Mouse (Mus musculus): ENCODE data around the gene Rcvrn. TPM values are rescaled to one million over a fixed set of nuclear protein-coding genes. Genes with fewer than 3 reads are reported as not detected.

Rcvrn gene
- polyA plus RNA-seq, 1 experiment from 2014 or later = not detected

DNA sequence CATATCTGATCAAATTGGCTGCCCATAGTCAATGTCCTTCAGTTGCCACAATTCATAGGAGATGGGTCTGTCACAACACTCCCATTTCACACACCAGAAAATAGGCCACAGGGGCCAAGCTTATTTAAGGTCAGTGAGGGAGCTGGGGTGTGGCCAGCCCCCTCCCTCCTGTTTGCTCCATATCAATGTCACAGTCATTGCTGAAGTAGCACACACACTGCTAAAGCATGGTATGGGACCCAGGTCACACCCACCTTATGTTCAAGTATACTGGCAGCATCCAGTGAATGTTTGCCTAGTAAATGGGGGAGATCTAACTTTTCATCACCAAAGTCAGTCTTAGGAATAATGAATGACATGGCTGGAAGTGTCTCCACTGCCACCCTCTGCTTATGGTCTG is 33.6 kb downstream of the Rcvrn start:
- no peak overlapping the region for H3K4me3 ChIP-seq
- H3K27ac ChIP-seq = no peak overlapping the region
- no peaks in the 10 kb centered on the region for H3K27me3 ChIP-seq
- H3K36me3 ChIP-seq = no peaks in the 10 kb centered on the region
- no peaks in the 10 kb centered on the region for H3K9me3 ChIP-seq
- no peak overlapping the region for H3K4me2 ChIP-seq (replicated peaks)
- no peak for ATAC-seq (ENCODE audit: insufficient number of reproducible peaks, insufficient read depth, low FRiP score, low TSS enrichment)
- H3K4me1 ChIP-seq = no peaks in the 10 kb centered on the region
- no peak overlapping the region for H3K9ac ChIP-seq

DNA sequence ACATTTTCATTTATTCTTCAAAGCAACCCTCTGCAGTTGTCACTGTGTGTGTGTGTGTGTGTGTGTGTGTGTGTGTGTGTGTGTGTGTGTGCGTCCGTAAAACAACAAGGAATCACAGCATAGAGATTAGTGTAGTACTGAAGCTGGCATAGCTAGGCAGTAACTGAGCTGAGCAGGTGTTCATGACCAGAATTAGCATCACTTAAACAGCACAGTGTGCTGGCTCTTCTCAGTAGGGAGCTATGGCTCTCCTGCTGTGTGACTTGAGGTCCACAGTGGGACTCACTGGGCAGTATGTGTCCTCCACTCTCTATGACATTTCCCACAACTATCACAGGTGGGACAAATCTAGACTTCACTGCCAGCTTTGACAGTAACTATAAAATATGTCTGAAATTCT is 35.9 kb downstream of the Rcvrn start:
- no peak overlapping the region for H3K27ac ChIP-seq
- H3K27me3 ChIP-seq = no peaks in the 10 kb centered on the region
- H3K4me2 ChIP-seq (replicated peaks) = no peak overlapping the region
- ATAC-seq (ENCODE audit: insufficient number of reproducible peaks, insufficient read depth, low FRiP score, low TSS enrichment) = no peak
- H3K4me3 ChIP-seq = no peak overlapping the region
- no peak overlapping the region for H3K9ac ChIP-seq
- no peaks in the 10 kb centered on the region for H3K36me3 ChIP-seq
- H3K9me3 ChIP-seq = no peaks in the 10 kb centered on the region
- 88% methylated on average over 2 of the region's 2 CpGs for WGBS
- no peaks in the 10 kb centered on the region for H3K4me1 ChIP-seq

- ATAC-seq (ENCODE audit: insufficient number of reproducible peaks, insufficient read depth, low FRiP score, low TSS enrichment) = no peak
- Histone ChIP-seq H3K9me3 (no peaks in the 10 kb centered on the region), H3K4me2 (replicated peaks) (no peak overlapping the region), H3K4me3 (no peak overlapping the region), H3K27me3 (no peaks in the 10 kb centered on the region), H3K36me3 (no peaks in the 10 kb centered on the region), H3K9ac (no peak overlapping the region), H3K27ac (no peak overlapping the region), H3K4me1 (no peaks in the 10 kb centered on the region)
- WGBS = 86% methylated on average over 1 of the region's 1 CpGs
Observed at GRCm38 (mm10) chr11:67733726-67734125, 38.6 kb downstream of the Rcvrn start.

DNA sequence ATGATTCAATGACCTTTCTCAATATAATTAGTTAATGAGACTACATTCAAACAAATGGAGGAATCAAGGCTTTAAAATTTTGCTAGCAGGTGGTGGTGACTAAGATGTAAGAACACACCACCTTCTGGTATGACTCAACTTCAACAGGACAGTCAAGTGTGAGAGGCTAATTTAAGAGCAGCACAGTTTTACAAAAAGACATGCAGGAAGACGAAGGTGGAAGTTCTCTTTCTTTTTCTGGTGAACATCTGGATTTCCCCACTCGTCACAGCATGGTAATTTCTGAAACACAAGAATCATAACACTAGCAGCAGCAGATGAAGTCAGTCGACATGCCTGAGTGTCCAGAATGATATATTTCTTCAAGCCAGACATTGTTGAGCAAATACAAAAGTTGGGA is 39.5 kb downstream of the Rcvrn start:
- no peak for ATAC-seq (ENCODE audit: insufficient number of reproducible peaks, insufficient read depth, low FRiP score, low TSS enrichment)
- Histone ChIP-seq H3K36me3 (no peaks in the 10 kb centered on the region), H3K4me1 (no peaks in the 10 kb centered on the region), H3K27me3 (no peaks in the 10 kb centered on the region), H3K4me2 (replicated peaks) (no peak overlapping the region), H3K9me3 (no peaks in the 10 kb centered on the region), H3K4me3 (no peak overlapping the region), H3K9ac (no peak overlapping the region), H3K27ac (no peak overlapping the region)
- 72% methylated on average over 3 of the region's 3 CpGs for WGBS

GRCm38 (mm10) chr11:67738345-67738744 is 43.2 kb downstream of the Rcvrn start:
- Histone ChIP-seq H3K4me2 (replicated peaks) (no peak overlapping the region), H3K36me3 (no peaks in the 10 kb centered on the region), H3K9ac (no peak overlapping the region), H3K4me3 (no peak overlapping the region), H3K27me3 (no peaks in the 10 kb centered on the region), H3K4me1 (no peaks in the 10 kb centered on the region), H3K27ac (no peak overlapping the region), H3K9me3 (no peaks in the 10 kb centered on the region)
- WGBS = 78% methylated on average over 6 of the region's 6 CpGs
- ATAC-seq (ENCODE audit: insufficient number of reproducible peaks, insufficient read depth, low FRiP score, low TSS enrichment) = no peak

GRCm38 (mm10) chr11:67738846-67739490 is 43.8 kb downstream of the Rcvrn start:
- ATAC-seq (ENCODE audit: insufficient number of reproducible peaks, insufficient read depth, low FRiP score, low TSS enrichment) = no peak

GRCm38 (mm10) chr11:67741569-67741968 is 46.4 kb downstream of the Rcvrn start:
- H3K36me3 ChIP-seq = no peaks in the 10 kb centered on the region
- H3K4me1 ChIP-seq = no peaks in the 10 kb centered on the region
- H3K27ac ChIP-seq = no peak overlapping the region
- H3K4me2 ChIP-seq (replicated peaks) = no peak overlapping the region
- no peaks in the 10 kb centered on the region for H3K9me3 ChIP-seq
- no peak overlapping the region for H3K9ac ChIP-seq
- ATAC-seq (ENCODE audit: insufficient number of reproducible peaks, insufficient read depth, low FRiP score, low TSS enrichment) = no peak
- H3K4me3 ChIP-seq = no peak overlapping the region
- H3K27me3 ChIP-seq = no peaks in the 10 kb centered on the region

More at GRCm38 (mm10) chr11:67738846-67739490, 43.8 kb downstream of the Rcvrn start:
- 90% methylated on average over 5 of the region's 5 CpGs for WGBS
- H3K4me2 ChIP-seq (replicated peaks) = no peak overlapping the region
- H3K9me3 ChIP-seq = no peaks in the 10 kb centered on the region
- H3K27me3 ChIP-seq = no peaks in the 10 kb centered on the region
- H3K4me1 ChIP-seq = no peaks in the 10 kb centered on the region
- H3K36me3 ChIP-seq = no peaks in the 10 kb centered on the region
- no peak overlapping the region for H3K9ac ChIP-seq
- no peak overlapping the region for H3K4me3 ChIP-seq
- no peak overlapping the region for H3K27ac ChIP-seq

Other genes with a start within 250 kb of the Rcvrn start
- 5.5 and 6.0 TPM in 2 replicates for gene Gas7, start 239.9 kb upstream of the Rcvrn start, polyA plus RNA-seq (2016; fragmentation: Nextera tagmentation; extraction: Ambion mirVana)
- gene Glp2r, start 75.8 kb downstream of the Rcvrn start, polyA plus RNA-seq (2016; fragmentation: Nextera tagmentation; extraction: Ambion mirVana) = 0.04 and 0.08 TPM in 2 replicates
- gene Gsg1l2, start 79.3 kb downstream of the Rcvrn start, polyA plus RNA-seq (2016; fragmentation: Nextera tagmentation; extraction: Ambion mirVana) = not detected in 2 replicates
- gene Dhrs7c, start 102.9 kb downstream of the Rcvrn start, polyA plus RNA-seq (2016; fragmentation: Nextera tagmentation; extraction: Ambion mirVana) = 1.1 and 1.2 TPM in 2 replicates
- gene Usp43, start 226.8 kb downstream of the Rcvrn start, polyA plus RNA-seq (2016; fragmentation: Nextera tagmentation; extraction: Ambion mirVana) = 1.3 and 1.4 TPM in 2 replicates

Measured in embryonic facial prominence, embryonic 12.5 days (tissue).